Mouse (Mus musculus): ENCODE measurements around the gene Gm11007. TPM values are rescaled to one million over a fixed set of nuclear protein-coding genes. Genes with fewer than 3 reads are reported as not detected.
"Not testable (repeated sequence)": the region's sequence is repeated elsewhere in the genome, so short reads cannot be mapped to it uniquely, and the experiment has no call there.

The Gm11007 gene
- not detected in 2 replicates for polyA plus RNA-seq (2011; ENCODE audit: insufficient read depth, insufficient read length, low read depth, missing spikeins)

GRCm38 (mm10) chr2:175643678-175644077 lies at the start of gene Gm11007:
TSS of gene Gm11007 (plus strand) at chr2:175643978.
- H3K36me3 ChIP-seq (ENCODE audit: control insufficient read depth, insufficient read depth, low read length, poor library complexity, severe bottlenecking); H3K4me1 ChIP-seq (ENCODE audit: control insufficient read depth, insufficient read depth, low read length); H3K27me3 ChIP-seq (ENCODE audit: control insufficient read depth, insufficient read depth, low read length, poor library complexity, severe bottlenecking); H3K9ac ChIP-seq (ENCODE audit: low read depth, poor library complexity, severe bottlenecking); H3K27ac ChIP-seq (ENCODE audit: insufficient read depth, low read length); H3K9me3 ChIP-seq (replicated peaks; ENCODE audit: control insufficient read depth, insufficient read depth, low read length, poor library complexity, severe bottlenecking); H3K4me3 ChIP-seq (ENCODE audit: low read depth, low read length): not testable (repeated sequence)

Other genes with a start within 250 kb of the Gm11007 start
- 0.94 TPM in 1 of 2 replicates, not detected in the other for gene Gm4724, start 208.2 kb upstream of the Gm11007 start, polyA plus RNA-seq (2011; ENCODE audit: insufficient read depth, insufficient read length, low read depth, missing spikeins)
- gene Zfp965, start 174.0 kb upstream of the Gm11007 start, polyA plus RNA-seq (2011; ENCODE audit: insufficient read depth, insufficient read length, low read depth, missing spikeins): 3.7 and 4.5 TPM in 2 replicates
- gene Zfp969, start 59.7 kb downstream of the Gm11007 start, polyA plus RNA-seq (2011; ENCODE audit: insufficient read depth, insufficient read length, low read depth, missing spikeins): 4.7 TPM in 1 of 2 replicates, not detected in the other
- not detected in 2 replicates for gene Gm2007, start 97.6 kb downstream of the Gm11007 start, polyA plus RNA-seq (2011; ENCODE audit: insufficient read depth, insufficient read length, low read depth, missing spikeins)
- gene Gm14288, start 157.1 kb downstream of the Gm11007 start, polyA plus RNA-seq (2011; ENCODE audit: insufficient read depth, insufficient read length, low read depth, missing spikeins): not detected in 2 replicates
- gene Gm6710, start 225.2 kb downstream of the Gm11007 start, polyA plus RNA-seq (2011; ENCODE audit: insufficient read depth, insufficient read length, low read depth, missing spikeins): 10.1 and 14.4 TPM in 2 replicates